Mouse (Mus musculus): ENCODE measurements at regions not wholly inside any gene's neighbourhood (a gene's known extent, or its start where the extent isn't known, plus 50 kb on each side); places are given as distances from the start of the nearest gene placed in this dataset.

DNA sequence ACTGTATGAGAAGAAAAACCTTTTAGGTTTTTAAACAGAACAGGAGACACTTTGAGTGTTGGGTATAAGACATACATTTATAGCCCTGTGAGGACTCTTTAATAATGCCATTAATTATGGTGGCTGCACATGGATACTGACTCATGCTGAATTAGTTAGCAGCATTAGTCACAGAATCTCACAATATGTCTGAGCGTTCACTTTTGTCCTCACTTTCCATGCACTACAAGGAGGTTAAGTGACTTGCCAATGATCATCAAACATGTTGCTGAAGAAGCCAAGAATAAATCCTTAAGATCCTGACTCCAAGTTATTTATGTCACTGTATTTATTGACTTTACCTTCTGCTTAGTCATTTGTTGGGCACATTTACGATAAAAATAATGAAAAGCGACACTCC lies 105.6 kb upstream of the Atxn7l3b start:
- DNase-seq, result no peak

DNA sequence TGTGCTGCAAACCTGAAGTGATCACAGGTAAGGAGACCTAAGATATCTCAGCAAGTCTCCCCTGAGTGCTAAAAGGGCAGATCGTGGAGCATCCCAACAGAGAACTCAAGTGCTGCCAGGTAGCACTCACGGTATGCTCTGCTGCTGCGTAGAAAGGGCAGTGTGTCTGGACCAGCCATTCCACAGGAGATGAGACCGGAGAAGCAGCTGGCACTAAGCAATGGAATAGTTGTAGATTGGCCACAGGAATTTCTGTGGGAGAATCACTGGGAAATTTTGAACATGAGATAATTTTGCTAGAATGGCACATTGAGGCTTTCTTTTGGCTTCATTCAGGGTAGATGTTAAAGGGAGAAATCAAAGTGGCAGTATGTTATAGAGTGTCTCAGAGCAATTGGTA lies 104.1 kb upstream of the Atxn7l3b start:
- no peak for DNase-seq

DNA sequence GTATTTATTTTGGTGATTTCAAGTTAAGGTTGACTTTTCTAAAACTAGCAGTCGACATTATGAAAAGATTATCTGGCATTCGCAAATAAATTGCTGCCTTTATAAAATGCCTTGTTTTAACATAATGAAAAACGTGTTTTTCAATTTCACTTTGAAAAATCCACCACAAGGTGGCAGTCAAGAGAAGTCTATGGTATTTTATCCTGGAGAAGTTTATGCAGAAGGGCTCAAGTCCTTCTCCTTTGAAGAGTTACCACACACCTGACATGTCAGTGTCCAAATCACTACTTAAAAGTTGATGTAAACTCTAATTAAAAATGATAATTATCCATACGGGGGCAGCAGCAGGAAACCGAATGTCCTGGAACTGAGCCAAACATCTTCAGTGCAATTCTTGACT lies 98.5 kb upstream of the Atxn7l3b start:
- peak; percentile 11 for DNase-seq

DNA sequence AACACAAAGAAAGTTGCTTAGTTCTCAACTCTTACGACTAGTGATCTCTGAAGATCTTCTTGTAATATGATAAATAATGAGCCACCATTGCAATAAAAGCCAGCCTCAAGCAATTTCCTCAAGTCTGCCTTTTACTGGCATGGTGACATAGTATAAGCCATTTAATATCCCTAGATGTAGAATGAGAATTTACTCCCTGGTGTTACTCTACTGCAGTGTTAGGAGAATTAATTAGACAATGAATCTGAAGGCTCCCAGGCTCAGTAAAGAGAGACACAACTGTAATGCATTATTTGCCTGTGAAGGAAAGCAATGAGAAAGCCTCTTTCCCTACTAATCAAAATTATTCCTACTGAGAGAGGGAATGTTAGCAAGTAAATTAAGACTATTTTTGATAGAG lies 95.8 kb upstream of the Atxn7l3b start:
- DNase-seq, result no peak

DNA sequence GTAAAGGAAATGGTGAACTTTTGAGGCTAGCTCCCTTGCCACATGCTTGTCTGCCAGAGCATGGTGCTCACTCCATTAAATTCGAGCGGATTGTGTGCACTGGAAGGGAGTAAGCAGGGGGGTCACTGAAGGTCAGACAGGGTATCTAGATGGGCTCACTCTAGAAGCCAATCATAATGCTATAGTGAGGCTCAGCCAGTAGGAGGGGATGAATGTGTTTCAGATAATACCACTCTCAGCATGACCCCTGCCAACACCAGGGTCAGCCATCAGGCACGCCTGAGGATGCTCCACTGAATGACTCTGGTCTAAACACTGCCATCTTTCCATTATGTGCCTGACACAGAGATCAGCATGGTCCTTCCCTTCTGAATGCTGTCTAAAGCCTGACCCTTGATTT lies 80.3 kb upstream of the Atxn7l3b start:
- DNase-seq, result no peak

DNA sequence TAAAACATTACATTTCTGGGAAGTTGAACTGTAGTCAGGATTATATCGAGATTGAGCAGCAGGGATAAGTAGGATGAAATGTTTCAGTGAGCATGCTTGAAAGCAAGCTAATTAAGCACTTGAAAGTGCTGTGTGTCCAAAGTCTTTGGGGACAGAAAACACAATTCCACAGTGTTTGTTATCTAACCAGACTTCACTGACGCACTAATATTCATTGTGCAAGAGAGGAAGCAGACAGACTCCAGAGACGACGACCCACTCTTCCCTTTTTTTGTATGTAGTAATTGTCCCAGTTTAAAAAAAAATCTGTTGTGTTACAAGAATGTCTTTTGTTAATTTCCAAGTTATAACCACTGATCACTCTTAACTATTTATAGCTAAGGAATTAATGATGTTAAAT lies 61.9 kb upstream of the Atxn7l3b start:
- no peak for DNase-seq

DNA sequence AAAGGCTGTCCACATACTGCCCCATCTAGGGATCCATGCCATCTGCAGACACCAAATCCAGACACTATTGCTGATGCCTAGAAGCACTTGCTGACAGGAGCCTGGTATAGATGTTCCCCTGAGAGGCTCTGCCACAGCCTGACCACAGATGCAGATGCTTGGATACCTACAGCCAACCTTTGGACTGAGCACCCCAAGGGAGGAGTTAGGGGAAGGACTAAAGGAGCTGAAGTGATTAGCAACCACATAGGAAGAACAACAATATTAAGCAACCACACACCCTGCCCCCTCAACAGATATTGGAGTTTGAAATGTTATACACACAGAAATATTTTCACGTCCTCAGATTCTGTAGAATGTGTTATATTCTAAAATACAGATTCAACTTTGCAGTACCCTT lies 53.9 kb upstream of the Atxn7l3b start:
- DNase-seq, result no peak

Data from lung, postnatal 14 days (tissue).